Mouse (Mus musculus): ENCODE measurements around the gene Ctsf. TPM values are rescaled to one million over a fixed set of nuclear protein-coding genes. Genes with fewer than 3 reads are reported as not detected.
"Not testable (repeated sequence)": the region's sequence is repeated elsewhere in the genome, so short reads cannot be mapped to it uniquely, and the experiment has no call there.

Gene Ctsf
- 2.0 and 6.8 TPM in 2 replicates for total RNA-seq (2015)
- 2.9 and 11.5 TPM in 2 replicates for total RNA-seq (2017)

- peak; percentile 54 for ATAC-seq (replicated peaks; ENCODE audit: poor library complexity)
Measured at GRCm38 (mm10) chr19:4854552-4855469, at the start of gene Ctsf. Gene Ctsf, plus strand, starts transcription at chr19:4855130.

DNA sequence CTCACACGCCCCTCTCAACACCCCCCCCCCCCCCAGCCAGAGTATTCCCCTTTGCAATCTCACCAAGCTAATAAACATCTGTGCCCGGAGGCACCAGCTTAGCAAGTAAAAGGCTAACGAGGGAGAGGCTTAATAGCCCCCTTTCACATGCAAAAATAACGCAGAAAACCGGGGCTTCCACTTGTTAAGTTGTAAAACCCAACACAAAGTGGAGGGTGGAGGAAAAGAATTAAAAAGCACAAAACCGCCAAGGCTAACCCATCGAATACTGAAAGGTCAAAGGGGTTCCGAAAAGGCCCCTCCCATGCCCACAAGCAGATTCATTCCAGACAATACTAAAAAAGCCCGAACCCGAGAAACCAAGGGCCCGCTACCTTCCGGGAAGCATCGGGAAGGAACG lies 44.6 kb upstream of the Ctsf start:
- ATAC-seq (replicated peaks; ENCODE audit: poor library complexity), result no peak

DNA sequence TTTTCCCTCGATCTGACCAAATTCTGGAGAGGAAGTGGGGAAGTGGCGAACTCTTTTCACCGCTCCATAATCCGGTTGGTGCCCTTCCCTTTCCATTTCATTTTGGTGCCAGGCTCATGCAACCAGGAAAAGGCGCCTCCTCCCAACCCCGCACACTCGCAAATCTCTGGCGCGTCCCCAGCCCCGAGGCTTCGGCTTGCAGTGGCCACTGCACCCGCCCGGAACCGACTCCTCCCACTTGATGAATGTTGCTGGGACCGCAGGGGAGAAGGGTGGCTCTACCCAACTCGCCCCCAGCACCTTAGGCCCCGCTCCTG lies 44.2 kb upstream of the Ctsf start:
- no peak for ATAC-seq (replicated peaks; ENCODE audit: poor library complexity)

- peak; percentile 92 for ATAC-seq (replicated peaks; ENCODE audit: poor library complexity)
Measured at GRCm38 (mm10) chr19:4811063-4811908, 43.6 kb upstream of the Ctsf start, which contains the start of the genes Gm21992 and Rbm14. Gene Gm21992, minus strand, starts transcription at chr19:4811612. Gene Rbm14, minus strand, starts transcription at chr19:4811634.

DNA sequence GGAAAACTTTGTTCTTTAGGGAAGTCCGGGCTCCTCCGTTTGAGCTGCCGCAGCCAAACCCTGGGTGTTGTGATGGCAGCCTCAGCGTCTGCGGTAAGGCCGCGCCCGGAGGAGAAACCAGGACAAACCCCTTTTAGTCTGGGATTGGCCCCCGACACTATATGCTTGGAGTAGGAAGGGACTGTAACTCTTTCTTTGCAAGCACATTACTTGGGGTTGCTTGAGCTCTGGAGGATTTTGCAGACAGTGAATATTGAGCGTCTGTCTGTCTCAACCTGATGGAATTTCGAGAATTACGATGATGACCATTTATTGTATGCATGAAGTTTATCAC lies 43.1 kb upstream of the Ctsf start:
- ATAC-seq (replicated peaks; ENCODE audit: poor library complexity), result no peak

GRCm38 (mm10) chr19:4812334-4812949 lies 42.5 kb upstream of the Ctsf start:
- not testable (repeated sequence) for ATAC-seq (replicated peaks; ENCODE audit: poor library complexity)

DNA sequence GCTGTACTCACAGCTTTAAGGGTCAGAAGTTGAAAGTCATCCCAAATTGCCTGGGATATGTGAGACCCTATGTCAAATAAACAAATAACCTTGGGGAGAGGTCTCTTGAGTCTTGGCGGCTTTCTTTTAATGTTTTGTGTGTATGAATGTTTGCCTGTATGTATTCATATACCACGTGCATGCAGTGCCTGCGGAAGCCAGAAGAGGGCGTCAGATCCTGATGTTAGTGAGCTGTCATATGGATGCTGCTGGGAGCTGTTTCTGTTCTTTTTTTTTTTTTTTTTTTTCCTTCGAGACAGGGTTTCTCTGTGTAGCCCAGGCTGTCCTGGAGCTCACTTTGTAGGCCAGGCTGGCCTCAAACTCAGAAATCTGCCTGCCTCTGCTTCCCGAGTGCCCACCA lies 41.9 kb upstream of the Ctsf start:
- ATAC-seq (replicated peaks; ENCODE audit: poor library complexity), result no peak

GRCm38 (mm10) chr19:4817182-4817835 lies 37.6 kb upstream of the Ctsf start:
- ATAC-seq (replicated peaks; ENCODE audit: poor library complexity), result no peak

GRCm38 (mm10) chr19:4820678-4821303 lies 34.1 kb upstream of the Ctsf start:
- no peak for ATAC-seq (replicated peaks; ENCODE audit: poor library complexity)

- no peak for ATAC-seq (replicated peaks; ENCODE audit: poor library complexity)
Measured at GRCm38 (mm10) chr19:4828444-4829114, 26.4 kb upstream of the Ctsf start.

- no peak for ATAC-seq (replicated peaks; ENCODE audit: poor library complexity)
Measured at GRCm38 (mm10) chr19:4829156-4829555, 25.8 kb upstream of the Ctsf start.

- no peak for ATAC-seq (replicated peaks; ENCODE audit: poor library complexity)
Measured at GRCm38 (mm10) chr19:4833977-4834376, 21.0 kb upstream of the Ctsf start.

DNA sequence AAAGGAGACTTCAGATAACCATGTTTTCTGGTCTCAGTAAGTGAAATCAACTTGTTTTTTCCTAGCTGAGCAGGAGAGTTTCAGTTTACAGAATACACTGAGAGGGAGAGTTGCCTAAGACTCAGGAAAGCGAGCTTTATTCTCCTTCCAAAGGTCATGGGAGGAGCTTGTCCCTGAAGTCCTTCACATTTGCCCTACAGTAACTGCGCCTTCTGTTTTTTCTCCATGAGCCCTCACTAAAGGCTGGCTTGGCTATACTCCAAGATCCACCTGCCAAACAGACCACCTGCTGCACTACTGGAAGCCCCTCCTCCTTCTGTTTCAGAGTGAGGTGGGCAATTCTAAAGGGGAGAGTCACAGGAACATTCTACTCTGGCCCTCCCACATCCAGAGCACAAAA lies 18.8 kb upstream of the Ctsf start:
- no peak for ATAC-seq (replicated peaks; ENCODE audit: poor library complexity)

GRCm38 (mm10) chr19:4837049-4837448 lies 17.9 kb upstream of the Ctsf start:
- no peak for ATAC-seq (replicated peaks; ENCODE audit: poor library complexity)

GRCm38 (mm10) chr19:4838526-4839140 lies 16.3 kb upstream of the Ctsf start:
- ATAC-seq (replicated peaks; ENCODE audit: poor library complexity), result no peak

- ATAC-seq (replicated peaks; ENCODE audit: poor library complexity), result peak; percentile 98
Measured at GRCm38 (mm10) chr19:4839149-4839548, 15.8 kb upstream of the Ctsf start, which contains the start of the genes Ccs and Ccdc87. Gene Ccs, minus strand, starts transcription at chr19:4839332. Gene Ccdc87, plus strand, starts transcription at chr19:4839366.

GRCm38 (mm10) chr19:4840848-4841247 lies 14.1 kb upstream of the Ctsf start:
- ATAC-seq (replicated peaks; ENCODE audit: poor library complexity), result no peak

DNA sequence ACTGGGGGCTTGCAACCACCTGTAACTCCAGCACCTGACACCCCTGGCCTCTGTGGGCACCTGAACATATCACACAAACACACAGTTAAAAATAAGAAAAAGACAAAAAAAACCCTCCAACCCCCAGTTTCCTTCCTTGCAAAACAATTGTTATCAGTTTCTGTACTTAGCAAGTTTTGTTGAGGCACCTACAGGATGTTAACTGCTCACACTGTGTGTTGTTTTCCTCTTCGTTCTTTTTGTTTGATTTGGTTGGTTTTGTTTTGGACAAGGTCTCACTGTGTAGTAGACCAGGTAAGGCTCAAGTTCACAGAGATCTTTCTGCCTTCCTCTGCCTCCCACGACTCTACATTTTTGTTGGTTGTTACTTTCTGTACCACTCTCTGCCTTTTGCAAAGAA lies 12.3 kb upstream of the Ctsf start:
- no peak for ATAC-seq (replicated peaks; ENCODE audit: poor library complexity)

DNA sequence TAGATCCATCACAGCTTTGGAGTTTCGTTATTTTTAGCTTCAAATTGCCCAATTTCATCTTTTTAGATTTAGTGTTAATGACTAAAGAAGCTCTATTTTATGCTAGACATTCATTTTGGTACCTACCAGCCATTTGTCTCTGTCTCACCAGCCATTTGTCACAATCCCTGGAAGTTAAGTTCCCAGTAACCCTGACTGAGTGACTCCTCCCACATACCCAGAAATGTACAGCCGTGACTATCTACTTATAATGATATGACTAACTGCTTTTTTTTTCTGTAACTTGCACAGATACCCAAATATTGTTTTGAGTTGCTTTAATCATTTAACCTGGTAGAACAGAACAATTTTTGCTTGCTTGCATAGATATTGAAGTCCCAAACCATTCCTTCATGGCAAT lies 9.1 kb upstream of the Ctsf start:
- ATAC-seq (replicated peaks; ENCODE audit: poor library complexity), result no peak

Data from megakaryocyte progenitor cell, adult 5-6 weeks (primary cell).